Mouse (Mus musculus) liver, embryonic 16.5 days (tissue): Measurements from ENCODE around the gene Ccdc96. TPM values are rescaled to one million over a fixed set of nuclear protein-coding genes. Genes with fewer than 3 reads are reported as not detected.

Experiments used
- ATAC-seq: fragments of 200-750 bp; cut with Nextera tagmentation; 2 replicates; pipeline ENCODE4 v1.8.0; 2017; ENCODE audit warnings: low read depth, mild to moderate bottlenecking, moderate number of reproducible peaks, moderate library complexity
- H3K27ac ChIP-seq: fragments of 300-500 bp; sonication (generic); 2 replicates; pipeline ENCODE4 v1.5.1; 2014; ENCODE audit warnings: mild to moderate bottlenecking, low read length
- H3K27me3 ChIP-seq: fragments of 300-500 bp; sonication (generic); 2 replicates; pipeline ENCODE4 v1.6.1; 2014; ENCODE audit warnings: low read depth, low read length, mixed read lengths; ENCODE audit not compliant: control insufficient read depth, insufficient read depth
- H3K36me3 ChIP-seq: fragments of 300-500 bp; sonication (generic); 2 replicates; pipeline ENCODE4 v1.6.1; 2014; ENCODE audit warnings: mild to moderate bottlenecking; ENCODE audit not compliant: control insufficient read depth, insufficient read depth
- H3K4me1 ChIP-seq: fragments of 300-500 bp; sonication (generic); 2 replicates; pipeline ENCODE4 v1.6.1; 2014; ENCODE audit warnings: low read depth, low read length, mixed read lengths; ENCODE audit not compliant: control insufficient read depth
- H3K4me2 ChIP-seq: fragments of 300-500 bp; sonication (generic); 2 replicates; pipeline ENCODE4 v1.6.1; 2014; ENCODE audit warnings: low read depth, low read length, mixed read lengths
- H3K4me3 ChIP-seq: fragments of 300-500 bp; sonication (generic); 2 replicates; pipeline ENCODE4 v1.5.1; 2014; ENCODE audit warnings: low read depth, mild to moderate bottlenecking, low read length
- H3K9ac ChIP-seq: fragments of 300-500 bp; sonication (generic); 2 replicates; pipeline ENCODE4 v1.6.1; 2014; ENCODE audit warnings: low read depth, low read length
- H3K9me3 ChIP-seq: fragments of 300-500 bp; sonication (generic); replicated peaks from 2 replicates; pipeline ENCODE4 v1.6.1; 2016; ENCODE audit warnings: low read length; ENCODE audit not compliant: control insufficient read depth
- WGBS: fragments of 180-500 bp; shearing (Covaris S2); extraction: QIAGEN DNeasy Blood & Tissue Kit; methylation state at CpG from one replicate; pipeline ENCODE4 v1.1.7; 2014; ENCODE audit not compliant: insufficient replicate concordance; 5-methylcytosine and 5-hydroxymethylcytosine counted together
- polyA plus RNA-seq: library from polyadenylated mRNA; unstranded; fragments of >200 nt; fragmentation: Nextera tagmentation; extraction: Ambion mirVana; gene quantifications from 2 replicates; pipeline ENCODE4 v1.2.1, GENCODE M21; 2015

The Ccdc96 gene
- polyA plus RNA-seq, 1 experiment from 2014 or later = 0.07 TPM

- ATAC-seq = no peak
- Histone ChIP-seq H3K9me3 (no peaks in the 10 kb centered on the region), H3K27ac (no peak overlapping the region)
Observed at GRCm38 (mm10) chr5:36451119-36451518, 33.3 kb upstream of the Ccdc96 start.

GRCm38 (mm10) chr5:36451872-36452389, 32.5 kb upstream of the Ccdc96 start:
- Histone ChIP-seq H3K4me1 (no peaks in the 10 kb centered on the region; the same call in 1 of the 2 replicates), H3K4me2 (no peak overlapping the region), H3K4me3 (no peak overlapping the region), H3K9ac (no peak overlapping the region), H3K9me3 (no peaks in the 10 kb centered on the region), H3K36me3 (no peaks in the 10 kb centered on the region), H3K27ac (no peak overlapping the region), H3K27me3 (no peaks in the 10 kb centered on the region)
- WGBS = 55% methylated on average over 10 of the region's 10 CpGs
- ATAC-seq = no peak

More at GRCm38 (mm10) chr5:36451119-36451518, 33.3 kb upstream of the Ccdc96 start:
- WGBS = 17% methylated on average over 8 of the region's 10 CpGs
- H3K4me2 ChIP-seq = no peak overlapping the region
- H3K4me1 ChIP-seq = no peaks in the 10 kb centered on the region; the same call in 1 of the 2 replicates
- H3K9ac ChIP-seq = no peak overlapping the region
- H3K27me3 ChIP-seq = no peaks in the 10 kb centered on the region
- no peak overlapping the region for H3K4me3 ChIP-seq
- no peaks in the 10 kb centered on the region for H3K36me3 ChIP-seq

- H3K27me3 ChIP-seq = no peaks in the 10 kb centered on the region
- H3K9ac ChIP-seq = no peak overlapping the region
- H3K4me3 ChIP-seq = no peak overlapping the region
- no peaks in the 10 kb centered on the region for H3K36me3 ChIP-seq
- 48% methylated on average over 6 of the region's 6 CpGs for WGBS
- H3K4me1 ChIP-seq = no peaks in the 10 kb centered on the region; the same call in 1 of the 2 replicates
- H3K9me3 ChIP-seq = no peaks in the 10 kb centered on the region
- no peak overlapping the region for H3K27ac ChIP-seq
- no peak for ATAC-seq
- no peak overlapping the region for H3K4me2 ChIP-seq
Observed at GRCm38 (mm10) chr5:36452821-36453220, 31.6 kb upstream of the Ccdc96 start.

- ATAC-seq = no peak
- H3K9ac ChIP-seq = no peak overlapping the region
- no peak overlapping the region for H3K27ac ChIP-seq
- 56% methylated on average over 4 of the region's 4 CpGs for WGBS
- no peaks in the 10 kb centered on the region for H3K9me3 ChIP-seq
- no peak overlapping the region for H3K4me3 ChIP-seq
- H3K4me1 ChIP-seq = no peaks in the 10 kb centered on the region
- no peaks in the 10 kb centered on the region for H3K27me3 ChIP-seq
- no peaks in the 10 kb centered on the region for H3K36me3 ChIP-seq
- H3K4me2 ChIP-seq = no peak overlapping the region
Observed at GRCm38 (mm10) chr5:36457706-36458105, 26.7 kb upstream of the Ccdc96 start.

- H3K4me3 ChIP-seq = no peak overlapping the region
- H3K4me1 ChIP-seq = peaks cover 4% of the 10 kb centered on the region
- no peaks in the 10 kb centered on the region for H3K9me3 ChIP-seq
- no peak overlapping the region for H3K27ac ChIP-seq
- WGBS = 6% methylated on average over 4 of the region's 4 CpGs
- ATAC-seq = no peak
- no peaks in the 10 kb centered on the region for H3K36me3 ChIP-seq
- H3K27me3 ChIP-seq = no peaks in the 10 kb centered on the region
- no peak overlapping the region for H3K4me2 ChIP-seq
- no peak overlapping the region for H3K9ac ChIP-seq
Observed at GRCm38 (mm10) chr5:36458926-36459325, 25.5 kb upstream of the Ccdc96 start.

- Histone ChIP-seq H3K9ac (no peak overlapping the region), H3K4me2 (no peak overlapping the region), H3K9me3 (no peaks in the 10 kb centered on the region), H3K4me3 (no peak overlapping the region), H3K36me3 (no peaks in the 10 kb centered on the region), H3K4me1 (peaks cover 12% of the 10 kb centered on the region), H3K27ac (no peak overlapping the region), H3K27me3 (no peaks in the 10 kb centered on the region)
- ATAC-seq = no peak
- WGBS = 67% methylated on average over 2 of the region's 2 CpGs
Observed at GRCm38 (mm10) chr5:36460712-36461111, 23.7 kb upstream of the Ccdc96 start.

- ATAC-seq = no peak
- Histone ChIP-seq H3K9ac (no peak overlapping the region), H3K36me3 (no peaks in the 10 kb centered on the region), H3K4me3 (no peak overlapping the region), H3K4me2 (no peak overlapping the region), H3K9me3 (no peaks in the 10 kb centered on the region), H3K4me1 (peaks cover 17% of the 10 kb centered on the region), H3K27ac (no peak overlapping the region), H3K27me3 (no peaks in the 10 kb centered on the region)
- WGBS = 41% methylated on average over 2 of the region's 2 CpGs
Observed at GRCm38 (mm10) chr5:36461231-36461630, 23.2 kb upstream of the Ccdc96 start.

GRCm38 (mm10) chr5:36462810-36463209, 21.6 kb upstream of the Ccdc96 start:
- ATAC-seq = no peak
- Histone ChIP-seq H3K27ac (no peak overlapping the region), H3K9ac (no peak overlapping the region), H3K27me3 (no peaks in the 10 kb centered on the region), H3K4me2 (no peak overlapping the region), H3K4me3 (no peak overlapping the region), H3K4me1 (peaks cover 21% of the 10 kb centered on the region), H3K9me3 (no peaks in the 10 kb centered on the region), H3K36me3 (no peaks in the 10 kb centered on the region)
- WGBS = 10% methylated on average over 7 of the region's 7 CpGs

GRCm38 (mm10) chr5:36463391-36463790, 21.0 kb upstream of the Ccdc96 start:
- Histone ChIP-seq H3K27ac (no peak overlapping the region), H3K4me2 (no peak overlapping the region), H3K27me3 (no peaks in the 10 kb centered on the region), H3K4me3 (no peak overlapping the region), H3K9ac (no peak overlapping the region), H3K36me3 (no peaks in the 10 kb centered on the region), H3K4me1 (peaks cover 23% of the 10 kb centered on the region), H3K9me3 (no peaks in the 10 kb centered on the region)
- ATAC-seq = no peak
- WGBS = 64% methylated on average over 5 of the region's 5 CpGs
